Mouse (Mus musculus) fibroblast of lung, adult 2 months (primary cell): Measurements from ENCODE around the gene Sgsh.
A peak's percentile ranks its signal among the peaks of the same experiment; 100 is the strongest.

Source experiments
- DNase-seq: peaks from one replicate; pipeline ENCODE4 v3.0.0-alpha.2; 2011; ENCODE audit warnings: low read depth

Gene Sgsh

DNA sequence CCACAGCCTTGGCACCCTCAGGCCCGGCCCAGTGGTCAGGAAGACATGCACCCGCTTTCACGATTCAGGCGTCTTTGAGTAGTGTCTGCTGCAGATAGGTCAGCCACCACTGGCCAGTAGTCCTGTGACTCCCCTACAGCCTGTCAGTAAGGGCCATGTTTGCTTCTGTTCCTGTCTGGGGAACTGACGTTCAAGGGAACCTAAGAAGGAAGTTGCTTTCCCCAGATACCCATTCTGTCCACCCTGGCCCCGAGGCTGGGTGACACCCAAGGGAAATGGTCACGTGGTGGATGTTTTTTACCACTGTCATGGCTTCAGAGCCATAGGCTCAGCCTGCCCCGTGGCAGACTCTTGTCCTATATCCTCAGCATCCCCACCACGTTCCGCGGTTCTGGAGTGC lies 22.0 kb upstream of the Sgsh start:
- no peak for DNase-seq

DNA sequence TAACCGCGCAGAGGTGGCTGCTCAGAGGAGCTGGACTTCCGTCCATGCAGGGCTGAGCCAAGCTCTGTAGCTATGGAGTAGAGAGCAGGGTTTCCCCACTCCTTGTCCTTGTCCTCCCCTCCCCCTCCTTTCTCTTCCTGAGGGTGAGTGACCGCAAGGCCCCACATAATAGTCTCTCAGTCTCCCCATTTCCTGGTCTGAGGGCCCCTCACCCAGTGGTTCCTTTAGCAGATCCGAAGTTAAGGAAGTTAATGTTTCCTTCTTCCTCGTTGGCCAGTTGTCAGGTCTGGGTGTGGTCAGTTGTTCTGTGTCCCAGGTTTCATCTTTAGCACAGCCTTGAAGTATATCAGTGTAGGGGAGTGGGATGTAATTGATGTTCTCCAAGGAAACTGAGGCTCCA lies 20.1 kb upstream of the Sgsh start:
- no peak for DNase-seq

GRCm38 (mm10) chr11:119363534-119364145 lies 8.3 kb upstream of the Sgsh start:
- no peak for DNase-seq

- DNase-seq, result no peak
Observed at GRCm38 (mm10) chr11:119362769-119363533, 7.6 kb upstream of the Sgsh start.

- DNase-seq, result no peak
Observed at GRCm38 (mm10) chr11:119359089-119359488, 3.8 kb upstream of the Sgsh start.

- peak; percentile 37 for DNase-seq
Observed at GRCm38 (mm10) chr11:119354798-119355442, 416 bp downstream of the Sgsh start.

GRCm38 (mm10) chr11:119353946-119354345 lies 1.4 kb downstream of the Sgsh start:
- no peak for DNase-seq

- DNase-seq, result no peak
Observed at GRCm38 (mm10) chr11:119352113-119352512, 3.2 kb downstream of the Sgsh start.

DNA sequence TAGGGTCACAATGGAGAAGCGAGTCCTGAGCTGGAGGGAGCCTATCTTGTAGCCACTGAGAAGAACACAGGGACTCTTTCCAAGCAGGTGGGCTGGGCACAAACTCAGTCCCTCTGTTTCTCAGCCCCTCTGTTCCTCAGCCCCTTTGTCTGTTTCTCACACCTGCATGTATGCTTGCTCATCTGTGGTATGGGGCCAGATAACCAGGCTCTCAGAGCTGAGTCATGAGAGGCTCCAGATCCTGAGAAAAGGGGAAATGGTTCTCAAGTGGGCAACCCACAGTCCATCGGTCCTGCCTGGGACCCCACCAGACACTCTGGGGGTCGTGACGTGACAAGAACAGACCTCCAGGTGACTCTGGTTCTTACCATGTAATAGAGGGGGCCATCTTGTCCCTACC lies 8.2 kb downstream of the Sgsh start:
- DNase-seq, result no peak

GRCm38 (mm10) chr11:119344865-119345264 lies 10.5 kb downstream of the Sgsh start:
- no peak for DNase-seq

- no peak for DNase-seq
Observed at GRCm38 (mm10) chr11:119344178-119344577, 11.2 kb downstream of the Sgsh start.

DNA sequence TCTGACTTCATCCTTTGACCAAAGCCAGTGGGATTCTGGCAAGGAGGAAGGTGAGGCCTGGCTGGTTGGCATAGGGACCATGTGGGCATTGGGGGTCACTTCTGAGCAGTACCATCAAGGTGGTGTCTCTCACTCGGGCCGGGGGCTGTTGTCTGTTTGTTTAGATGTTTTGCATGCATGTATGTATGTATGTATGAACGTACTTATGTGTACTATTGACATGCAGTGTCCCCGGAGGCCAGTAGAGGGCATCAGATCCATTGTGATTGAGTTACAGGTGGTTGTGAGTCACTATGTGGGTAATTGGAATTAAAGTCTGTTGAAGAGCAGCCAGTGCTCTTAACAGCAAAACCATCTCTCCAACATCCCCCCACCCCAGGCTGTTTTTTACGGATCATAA lies 15.7 kb downstream of the Sgsh start:
- DNase-seq, result peak; percentile 71

DNA sequence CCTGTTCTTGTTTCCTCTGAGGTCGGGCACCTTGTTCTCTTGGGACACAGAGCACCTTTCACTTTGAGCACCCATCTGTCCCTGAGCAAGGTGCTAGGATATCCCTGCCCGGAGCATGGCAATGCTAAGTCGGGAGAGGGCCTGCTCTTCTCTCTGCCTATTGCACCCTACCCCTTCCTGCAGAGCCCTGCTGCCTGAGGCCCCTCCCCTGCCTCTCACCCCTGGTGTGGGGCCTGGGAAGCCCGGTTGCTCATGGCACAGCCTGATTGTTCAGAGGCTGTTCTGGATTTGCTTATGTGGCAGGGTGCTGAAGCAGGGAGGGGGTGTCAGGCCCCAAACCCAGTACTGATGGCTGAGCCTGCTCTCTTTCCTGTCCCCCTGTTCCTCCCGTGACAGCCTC lies 16.2 kb downstream of the Sgsh start:
- no peak for DNase-seq

DNA sequence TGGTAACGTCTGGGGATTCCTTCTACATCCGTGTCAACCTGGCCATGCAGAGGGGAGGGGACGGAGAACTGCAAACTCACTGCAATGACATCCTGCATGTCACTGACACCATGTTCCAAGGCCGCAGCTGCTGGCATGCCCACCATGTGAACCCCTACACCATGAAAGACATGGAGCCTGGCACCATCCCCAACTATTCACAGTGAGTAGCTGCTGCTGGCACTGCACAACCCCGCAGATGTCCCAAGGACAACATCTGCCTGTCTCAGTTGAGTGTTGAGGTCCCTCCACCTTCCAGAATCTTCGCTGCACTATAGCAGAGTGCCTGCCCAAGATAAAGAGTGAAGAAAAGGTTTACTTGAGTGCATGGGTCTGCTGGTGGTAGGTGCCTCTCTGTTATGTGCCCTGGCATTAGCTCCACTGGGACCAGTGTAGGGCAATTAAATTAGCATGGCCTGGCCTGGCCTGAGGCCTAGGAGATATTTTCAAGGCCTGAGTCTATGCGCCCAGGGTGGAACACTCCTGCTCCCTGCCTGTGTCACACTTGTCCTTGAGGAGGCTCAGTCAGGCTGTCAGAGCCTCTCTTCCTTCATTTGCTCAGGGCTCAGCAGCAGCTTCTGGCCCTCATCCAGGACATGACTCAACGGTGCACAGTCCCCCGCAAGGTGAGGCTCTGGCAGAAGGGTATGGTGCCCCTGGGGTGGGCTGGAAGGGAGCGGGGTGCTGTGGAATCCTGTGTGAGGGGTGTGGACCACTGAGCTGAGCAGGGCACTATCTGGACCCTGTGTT lies 16.9 kb downstream of the Sgsh start:
- no peak for DNase-seq

- no peak for DNase-seq
Observed at GRCm38 (mm10) chr11:119331970-119332369, 23.4 kb downstream of the Sgsh start.

DNA sequence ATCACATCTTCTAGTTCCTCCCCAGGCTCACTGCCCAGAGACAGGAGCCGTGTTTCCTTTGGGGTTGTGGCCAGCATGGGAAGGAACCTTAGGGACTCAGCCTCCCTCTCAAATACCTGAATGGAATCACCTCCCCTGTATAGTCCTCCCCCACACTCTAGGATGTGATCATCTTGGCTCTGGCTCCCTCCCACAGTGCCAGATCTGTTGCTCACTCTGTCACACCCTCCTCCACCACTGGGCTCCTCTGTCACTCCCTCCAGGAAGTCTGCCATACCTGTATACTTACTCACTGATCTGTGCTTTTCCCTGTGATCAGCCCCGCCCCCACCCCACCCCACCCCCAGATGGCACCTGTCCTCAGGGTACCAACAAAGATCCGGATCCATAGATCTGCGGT lies 24.7 kb downstream of the Sgsh start:
- DNase-seq, result no peak

DNA sequence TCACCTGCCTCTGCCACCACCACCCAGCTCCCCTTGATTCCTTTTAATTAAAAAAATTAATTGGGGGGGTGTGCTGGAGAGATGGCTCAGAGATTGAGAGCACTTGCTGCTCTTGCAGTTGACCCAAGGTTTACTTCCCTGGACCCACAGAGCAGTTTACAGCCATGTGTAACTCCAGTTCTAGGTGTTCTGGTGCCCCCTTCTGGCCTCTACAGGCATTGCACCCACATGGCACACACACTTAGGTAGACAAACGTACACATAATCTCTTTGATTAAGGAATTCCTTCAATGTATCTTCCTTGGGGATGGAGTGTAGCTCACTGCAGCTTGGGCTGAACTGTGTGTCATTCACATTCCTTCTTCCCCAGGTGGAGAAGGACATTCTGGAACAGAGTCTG lies 30.3 kb downstream of the Sgsh start:
- DNase-seq, result no peak

DNA sequence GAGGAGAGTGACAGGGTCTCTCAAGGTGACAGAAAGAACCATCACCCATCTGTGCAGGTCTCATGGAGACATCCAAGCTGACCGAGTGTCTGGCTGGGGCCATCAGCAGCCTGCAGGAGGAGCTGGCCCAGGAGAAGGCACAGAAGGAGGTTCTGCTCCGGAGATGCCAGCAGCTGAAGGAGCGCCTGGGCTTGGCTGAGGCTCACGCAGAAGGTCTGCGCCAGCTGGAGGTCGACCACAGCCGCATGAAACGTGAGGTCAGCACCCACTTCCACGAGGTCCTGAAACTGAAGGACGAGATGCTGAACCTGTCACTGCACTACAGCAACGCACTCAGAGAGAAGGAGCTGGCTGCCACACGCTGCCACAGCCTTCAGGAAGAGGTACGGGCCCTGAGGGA lies 32.8 kb downstream of the Sgsh start:
- DNase-seq, result no peak

DNA sequence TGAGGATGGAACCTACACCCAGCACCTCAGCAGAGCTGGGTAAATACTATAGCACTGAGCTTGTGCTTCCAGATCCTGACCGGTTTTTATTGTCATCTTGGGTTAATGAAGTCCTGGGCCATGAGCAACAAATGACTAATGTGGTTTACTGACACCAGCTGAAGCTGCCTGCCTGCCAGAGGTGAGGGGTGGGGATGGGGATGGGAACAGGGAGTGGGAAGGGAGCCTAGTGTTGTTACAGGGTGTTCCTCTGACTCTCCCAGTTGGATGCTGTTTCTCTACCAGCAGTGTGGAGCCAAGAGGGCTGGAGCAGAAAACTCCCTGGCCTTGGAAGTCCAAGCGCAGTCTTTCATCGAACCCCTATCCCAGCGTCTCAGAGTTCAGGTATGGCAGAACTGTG lies 38.6 kb downstream of the Sgsh start:
- DNase-seq, result peak; percentile 48

- DNase-seq, result no peak
Observed at GRCm38 (mm10) chr11:119314252-119314936, 40.9 kb downstream of the Sgsh start.

DNA sequence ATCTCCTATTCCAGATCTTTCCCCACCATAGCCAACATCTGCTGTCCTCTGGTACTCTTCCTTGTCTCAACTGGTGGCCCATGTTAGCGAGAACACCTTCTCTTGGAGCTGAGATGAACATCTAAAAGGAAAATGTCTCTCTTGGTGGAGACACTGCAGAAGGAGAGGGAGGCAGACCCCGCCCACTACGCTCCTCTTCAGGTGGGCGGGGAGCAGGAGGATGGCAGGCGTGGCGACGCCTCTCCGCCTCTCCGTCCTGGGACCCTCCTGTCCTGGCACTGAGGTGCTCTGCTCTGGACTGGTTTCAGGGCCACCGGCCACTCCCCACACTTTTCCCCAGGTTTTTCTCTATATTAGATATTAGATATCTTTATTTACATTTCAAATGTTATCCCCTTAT lies 44.7 kb downstream of the Sgsh start:
- no peak for DNase-seq

GRCm38 (mm10) chr11:119307916-119308315 lies 47.4 kb downstream of the Sgsh start:
- DNase-seq, result no peak
